Mouse (Mus musculus) thymus, adult 2 months (tissue): ENCODE data around the gene Rnf220. TPM values are rescaled to one million over a fixed set of nuclear protein-coding genes. Genes with fewer than 3 reads are reported as not detected.

Experiments
- DNase-seq: peaks from one replicate; pipeline ENCODE4 v3.0.0; 2021
- H3K27ac ChIP-seq: fragments of 200-500 bp; 2 replicates; pipeline ENCODE4 v1.5.1; 2012; ENCODE audit warnings: low read length, control low read depth; ENCODE audit not compliant: control insufficient read depth, insufficient read depth
- H3K27me3 ChIP-seq: fragments of 200-500 bp; 2 replicates; pipeline ENCODE4 v1.6.1; 2012; ENCODE audit warnings: mild to moderate bottlenecking, low read length, moderate library complexity, mixed read lengths; ENCODE audit not compliant: control insufficient read depth, insufficient read depth
- H3K36me3 ChIP-seq: fragments of 200-500 bp; 2 replicates; pipeline ENCODE4 v1.6.1; 2012; ENCODE audit warnings: mild to moderate bottlenecking, low read length, moderate library complexity; ENCODE audit not compliant: control insufficient read depth, insufficient read depth
- H3K4me1 ChIP-seq: fragments of 200-500 bp; replicated peaks from 2 replicates; pipeline ENCODE4 v1.6.1; 2012; ENCODE audit warnings: low read length; ENCODE audit not compliant: control insufficient read depth, insufficient read depth
- H3K4me3 ChIP-seq: fragments of 200-500 bp; 2 replicates; pipeline ENCODE4 v1.5.1; 2012; ENCODE audit warnings: mild to moderate bottlenecking, low read length, control low read depth, moderate library complexity; ENCODE audit not compliant: control insufficient read depth, insufficient read depth
- CTCF ChIP-seq: fragments of 200-500 bp; IDR thresholded peaks from 2 replicates; pipeline ENCODE4 v1.5.1; 2012; ENCODE audit warnings: mild to moderate bottlenecking, control low read depth, low read length, moderate library complexity, borderline replicate concordance; ENCODE audit not compliant: control insufficient read depth, poor library complexity, insufficient read depth; ENCODE audit errors: extremely low read depth
- POLR2A ChIP-seq: fragments of 200-500 bp; IDR thresholded peaks from 2 replicates; pipeline ENCODE4 v1.6.1; 2012; ENCODE audit warnings: mild to moderate bottlenecking, low read length, control low read depth, moderate library complexity; ENCODE audit not compliant: control insufficient read depth, poor library complexity, insufficient read depth; ENCODE audit errors: extremely low read depth
- whole genome bisulfite sequencing: fragments of 180-500 bp; shearing (Covaris S2); methylation state at CpG from one replicate; pipeline ENCODE4 v1.1.7; 2018; 5-methylcytosine and 5-hydroxymethylcytosine counted together
- polyA plus RNA-seq: library from polyadenylated mRNA; depleted of rRNA; stranded (reverse); fragments of >200 nt; gene quantifications from 2 replicates; pipeline ENCODE4 v1.2.3, GENCODE M21; 2012; rRNA removed

Gene Rnf220
- polyA plus RNA-seq, 1 experiment, result 178 TPM

GRCm38 (mm10) chr4:117229590-117229989 lies 267.3 kb downstream of the Rnf220 start:
- TF ChIP-seq CTCF, result no peak
- no peak for TF ChIP-seq POLR2A
- WGBS, result 93% methylated on average over 15 of the region's 15 CpGs
- DNase-seq, result no peak
- Histone ChIP-seq H3K27ac (no peak overlapping the region), H3K27me3 (no peaks in the 10 kb centered on the region), H3K4me3 (no peak overlapping the region), H3K4me1 (no peaks in the 10 kb centered on the region), H3K36me3 (no peaks in the 10 kb centered on the region)

- no peak for TF ChIP-seq POLR2A
- TF ChIP-seq CTCF, result no peak
- Histone ChIP-seq H3K27me3 (no peaks in the 10 kb centered on the region), H3K27ac (no peak overlapping the region), H3K36me3 (no peaks in the 10 kb centered on the region), H3K4me1 (no peaks in the 10 kb centered on the region), H3K4me3 (no peak overlapping the region)
- no peak for DNase-seq
Measured at GRCm38 (mm10) chr4:117225250-117225649, 271.6 kb downstream of the Rnf220 start.

DNA sequence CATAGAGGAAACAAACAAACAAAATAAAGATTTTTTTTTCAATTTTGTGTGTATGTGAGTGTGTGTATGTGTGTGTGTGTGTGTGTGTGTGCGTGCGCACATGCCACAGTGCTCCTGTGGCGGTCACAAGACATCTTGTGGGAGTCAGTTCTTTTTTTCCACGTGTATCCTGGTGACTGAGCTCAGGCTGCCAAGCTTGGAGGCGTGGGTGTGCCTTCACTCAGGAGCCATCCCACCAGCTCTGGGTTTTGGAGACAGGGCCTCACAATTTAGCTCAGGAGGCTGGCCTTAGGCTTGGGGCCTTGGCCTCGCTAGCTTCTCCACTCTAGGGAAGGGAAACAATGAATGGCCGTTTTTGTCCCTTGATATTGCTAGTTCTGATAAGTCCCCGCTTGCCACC lies 272.7 kb downstream of the Rnf220 start:
- WGBS, result 91% methylated on average over 8 of the region's 8 CpGs
- Histone ChIP-seq H3K4me3 (no peak overlapping the region), H3K27me3 (no peaks in the 10 kb centered on the region), H3K36me3 (no peaks in the 10 kb centered on the region), H3K4me1 (no peaks in the 10 kb centered on the region), H3K27ac (no peak overlapping the region)
- DNase-seq, result no peak
- TF ChIP-seq POLR2A, result no peak
- TF ChIP-seq CTCF, result no peak

DNA sequence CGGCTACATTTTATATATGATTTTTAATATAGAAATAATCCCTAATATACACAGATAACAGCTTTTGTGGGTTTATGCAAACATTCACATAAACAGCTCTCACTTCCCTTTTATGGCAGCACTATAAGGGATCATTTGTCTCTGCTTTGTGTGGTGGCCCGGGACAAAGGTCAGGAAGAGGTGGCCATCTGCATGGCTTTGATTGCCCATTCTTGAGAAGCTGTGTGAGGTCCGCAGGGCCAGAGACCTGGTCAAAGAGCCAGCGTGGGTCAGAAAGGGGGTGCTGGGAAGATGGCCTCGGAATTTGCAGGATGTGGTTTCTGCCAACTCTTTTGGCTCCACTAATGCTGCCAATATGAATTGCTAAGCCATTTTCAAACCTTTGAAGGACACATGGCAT lies 273.9 kb downstream of the Rnf220 start:
- no peak for TF ChIP-seq CTCF
- no peak for TF ChIP-seq POLR2A

GRCm38 (mm10) chr4:117221836-117222235 lies 275.0 kb downstream of the Rnf220 start:
- TF ChIP-seq POLR2A (no peak), CTCF (no peak)
- no peak overlapping the region for H3K4me3 ChIP-seq
- no peaks in the 10 kb centered on the region for H3K27me3 ChIP-seq
- 0 out of 2 replicates have a peak, but pooled peaks cover 4% of the 10 kb centered on the region for H3K4me1 ChIP-seq
- no peak for DNase-seq
- no peaks in the 10 kb centered on the region for H3K36me3 ChIP-seq
- 93% methylated on average over 9 of the region's 9 CpGs for WGBS
- no peak overlapping the region for H3K27ac ChIP-seq

More for the DNA sequence above, 273.9 kb downstream of the Rnf220 start:
- no peak overlapping the region for H3K27ac ChIP-seq
- no peak overlapping the region for H3K4me3 ChIP-seq
- no peaks in the 10 kb centered on the region for H3K36me3 ChIP-seq
- H3K4me1 ChIP-seq, result 0 out of 2 replicates have a peak, but pooled peaks cover 4% of the 10 kb centered on the region
- H3K27me3 ChIP-seq, result no peaks in the 10 kb centered on the region
- no peak for DNase-seq
- WGBS, result 70% methylated on average over 5 of the region's 5 CpGs

Other genes starting within 250 kb of the Rnf220 start
- 14.5 and 16.1 TPM in 2 replicates for gene Tmem53, start 245.1 kb downstream of the Rnf220 start, polyA plus RNA-seq
- 0.44 TPM in 1 of 2 replicates, not detected in the other for gene Armh1, start 244.9 kb downstream of the Rnf220 start, polyA plus RNA-seq
- 72.4 and 89.9 TPM in 2 replicates for gene Eri3, start 53.3 kb upstream of the Rnf220 start, polyA plus RNA-seq
- gene Dmap1, start 185.2 kb upstream of the Rnf220 start, polyA plus RNA-seq, result 30.2 and 31.9 TPM in 2 replicates
- 0.09 TPM in 1 of 2 replicates, not detected in the other for gene Gm12845, start 227.4 kb upstream of the Rnf220 start, polyA plus RNA-seq